Mouse (Mus musculus) left cerebral cortex, adult 18-20 months (tissue): Measurements from ENCODE around the gene Slc38a6. TPM values are rescaled to one million over a fixed set of nuclear protein-coding genes. Genes with fewer than 3 reads are reported as not detected.
A peak's percentile ranks its signal among the peaks of the same experiment; 100 is the strongest.

Experiments
- DNase-seq, 2 experiments: peaks; one replicate each; pipeline ENCODE4 v3.0.0; 2021 to 2022; ENCODE audit warnings: low spot score in 2 of 2, mixed read lengths in 1 of 2
- total RNA-seq, 2 experiments: library from RNA; stranded (reverse); gene quantifications; 2 replicates each; pipeline ENCODE4 v1.2.3; 2021

The Slc38a6 gene
- total RNA-seq, 2 experiments from 2014 or later, result 8.8 to 13.9 TPM

DNA sequence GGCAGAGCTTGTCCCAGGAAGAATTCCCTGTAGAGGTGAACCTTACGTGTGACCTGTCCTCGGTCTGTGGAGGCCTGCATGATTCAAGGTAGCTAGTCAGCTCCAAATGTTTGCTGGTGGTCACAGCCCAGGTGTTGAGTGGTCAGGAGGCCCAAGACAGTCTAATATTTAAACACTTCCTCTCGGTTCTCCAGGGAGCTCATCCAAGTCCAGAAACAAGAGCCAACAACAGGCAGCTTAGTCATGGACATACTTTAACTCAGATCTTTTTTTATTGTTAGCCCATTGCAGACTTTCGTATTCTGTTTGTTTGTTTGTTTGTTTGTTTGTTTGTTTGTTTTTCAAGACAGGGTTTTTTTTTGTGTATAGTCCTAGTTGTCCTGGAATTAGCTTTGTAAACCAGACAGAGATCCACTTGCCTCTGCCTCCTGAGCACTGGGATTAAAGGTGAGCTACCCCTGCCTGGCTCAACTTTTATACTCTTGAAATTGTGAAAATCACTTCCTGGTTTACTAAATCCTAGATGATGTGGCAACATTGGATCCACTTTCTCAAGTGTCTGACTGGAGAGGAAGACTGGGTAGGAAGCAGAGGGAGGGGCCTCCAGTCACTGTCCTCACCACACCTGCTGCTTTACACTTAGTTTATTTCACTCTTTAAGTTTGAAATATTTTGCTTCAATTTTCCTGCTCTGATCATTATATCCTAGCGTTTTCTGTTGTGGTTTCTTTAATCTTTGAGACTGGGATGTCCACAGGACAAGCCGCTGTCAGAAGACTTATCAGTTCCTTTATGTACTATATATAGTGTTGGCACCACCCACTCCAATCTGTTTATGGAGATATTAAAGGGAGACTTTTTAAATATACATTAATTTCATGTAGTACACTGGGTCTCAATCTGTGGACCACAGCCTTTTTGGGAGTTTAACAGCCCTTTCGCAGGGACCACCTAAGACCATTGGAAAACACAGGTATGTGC lies 31.4 kb downstream of the Slc38a6 start:
- no peak for DNase-seq

DNA sequence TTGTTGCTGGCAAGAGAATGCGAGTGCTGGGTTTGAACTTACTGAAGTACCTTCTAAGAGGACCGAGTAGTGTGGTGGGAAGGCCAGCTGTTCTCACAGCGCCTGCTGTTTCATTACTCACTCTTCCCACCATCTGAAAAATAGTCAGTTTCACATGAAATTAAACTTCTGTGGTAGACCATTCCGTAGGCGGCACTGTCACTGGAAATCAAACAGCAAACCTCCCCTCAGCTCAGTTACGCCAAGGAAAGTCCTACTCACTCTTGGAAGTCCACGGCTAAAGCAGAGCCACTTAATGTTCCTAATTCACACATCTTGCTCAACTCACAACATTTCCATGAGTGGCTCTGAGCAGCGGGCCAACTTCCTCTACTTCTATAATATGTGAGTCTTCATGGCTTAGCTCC lies 37.6 kb downstream of the Slc38a6 start:
- peak; percentile 26 to 54 for DNase-seq

GRCm38 (mm10) chr12:73324742-73325141 lies 38.2 kb downstream of the Slc38a6 start:
- DNase-seq, result no peak

GRCm38 (mm10) chr12:73325181-73325580 lies 38.6 kb downstream of the Slc38a6 start:
- no peak for DNase-seq

- no peak for DNase-seq
Observed at GRCm38 (mm10) chr12:73325617-73326016, 39.0 kb downstream of the Slc38a6 start.

DNA sequence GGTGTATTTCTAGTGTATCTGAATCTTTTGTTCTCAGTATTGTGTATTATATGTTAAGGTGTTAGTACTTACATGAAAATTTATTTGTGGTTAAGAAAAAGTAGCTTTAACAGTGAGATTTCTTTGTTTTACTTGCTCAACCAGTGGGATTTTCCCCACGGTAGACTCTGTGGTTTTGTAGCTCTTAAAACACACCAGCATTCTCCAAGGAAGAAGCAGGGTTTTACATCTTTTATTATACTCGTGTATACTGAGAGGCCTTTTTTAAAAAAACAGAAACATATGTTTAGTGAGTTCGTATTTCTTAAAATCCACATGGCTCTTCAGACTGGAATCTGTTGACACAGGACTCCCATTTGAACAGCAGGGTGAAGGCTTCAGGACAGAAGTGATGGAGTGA lies 40.8 kb downstream of the Slc38a6 start:
- no peak for DNase-seq

DNA sequence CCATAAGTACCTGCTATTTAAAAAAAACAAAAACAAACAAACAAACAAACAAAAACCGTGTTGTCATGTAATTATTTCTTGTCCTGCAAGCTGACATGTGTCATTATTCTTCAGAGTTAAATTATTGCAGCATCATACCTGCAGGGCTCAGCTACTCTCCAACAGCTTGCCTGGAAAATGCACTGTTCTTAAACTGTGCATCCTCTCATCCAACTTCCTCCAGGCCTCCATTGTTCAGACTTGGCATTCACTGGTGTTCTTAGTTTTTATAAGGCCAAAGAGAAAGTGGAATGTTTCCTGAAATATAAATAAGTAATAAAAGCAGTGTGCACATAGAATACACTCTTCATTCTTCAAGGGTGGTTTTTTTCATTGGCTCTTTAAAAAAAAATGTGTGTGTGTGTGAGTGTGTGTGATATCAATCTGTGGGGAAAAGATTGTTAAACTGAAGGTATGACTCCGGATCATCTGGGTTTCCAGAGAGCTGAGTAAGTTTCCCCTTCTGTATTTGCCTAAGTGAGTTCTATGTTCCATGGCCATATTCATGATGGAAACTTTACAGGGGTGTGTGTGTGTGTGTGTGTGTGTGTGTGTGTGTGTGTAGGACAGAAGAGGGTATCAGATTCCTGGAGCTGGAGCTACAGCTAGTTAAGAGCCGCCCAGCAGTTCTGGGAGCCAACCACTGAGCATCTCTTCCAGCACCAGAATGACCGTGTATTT lies 42.0 kb downstream of the Slc38a6 start:
- DNase-seq, result no peak

DNA sequence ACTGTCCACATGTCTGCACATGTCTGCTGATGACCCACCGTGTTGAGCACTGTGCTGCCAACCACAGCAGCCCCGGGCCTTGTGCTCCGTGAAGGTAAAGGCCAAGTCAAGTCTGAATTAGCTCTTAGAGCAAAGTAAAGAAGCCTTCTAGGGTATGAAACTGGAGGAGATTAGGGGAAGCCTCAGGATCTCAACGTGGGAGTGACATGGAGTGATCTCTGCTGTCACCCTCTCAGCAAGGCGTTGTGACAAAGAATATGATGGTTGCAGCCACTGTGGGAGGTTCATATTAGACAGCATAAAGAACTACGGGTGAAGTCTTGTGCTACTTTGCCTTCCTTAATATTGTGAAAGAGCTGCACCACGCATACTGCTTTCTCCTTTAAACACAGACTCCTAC lies 43.7 kb downstream of the Slc38a6 start:
- no peak for DNase-seq

DNA sequence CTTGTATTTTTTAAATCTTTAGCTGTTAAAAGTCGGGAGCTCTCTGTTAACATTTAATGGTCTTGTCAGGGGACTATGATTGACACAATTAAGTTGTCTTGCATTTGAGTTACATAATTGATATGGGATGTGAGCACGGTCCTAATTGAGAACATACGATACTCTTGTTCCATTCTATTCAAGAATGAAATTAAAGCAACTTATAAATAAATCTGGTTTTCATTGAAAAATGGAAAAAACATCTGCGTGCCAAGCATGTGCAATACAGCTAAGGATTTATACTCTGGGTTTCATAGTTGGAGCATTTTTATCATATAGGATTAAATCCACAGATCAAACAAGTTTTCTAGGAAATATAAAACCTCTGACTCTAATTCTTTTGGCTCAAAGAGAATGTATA lies 46.1 kb downstream of the Slc38a6 start:
- DNase-seq, result no peak

- no peak for DNase-seq
Observed at GRCm38 (mm10) chr12:73334051-73334551, 47.5 kb downstream of the Slc38a6 start.

DNA sequence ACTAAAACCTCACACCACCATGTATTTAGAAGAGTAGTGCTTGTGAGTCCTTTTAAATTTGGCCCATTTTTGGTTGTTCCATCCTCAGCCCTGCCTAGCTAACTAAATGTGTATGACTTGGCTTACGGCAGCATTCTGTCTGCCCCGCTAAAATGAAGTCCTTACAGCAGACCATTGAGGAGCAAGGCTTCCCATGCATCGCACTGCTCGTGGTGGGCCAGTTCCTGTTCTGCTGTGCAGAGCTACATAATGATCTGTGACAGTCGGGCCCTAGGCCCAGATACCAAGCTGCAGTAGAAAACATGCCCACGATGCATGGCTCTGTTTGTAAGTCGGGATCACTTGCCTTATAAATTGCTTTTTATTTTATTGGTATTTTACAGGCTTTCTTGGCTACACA lies 50.5 kb downstream of the Slc38a6 start:
- DNase-seq, result no peak

DNA sequence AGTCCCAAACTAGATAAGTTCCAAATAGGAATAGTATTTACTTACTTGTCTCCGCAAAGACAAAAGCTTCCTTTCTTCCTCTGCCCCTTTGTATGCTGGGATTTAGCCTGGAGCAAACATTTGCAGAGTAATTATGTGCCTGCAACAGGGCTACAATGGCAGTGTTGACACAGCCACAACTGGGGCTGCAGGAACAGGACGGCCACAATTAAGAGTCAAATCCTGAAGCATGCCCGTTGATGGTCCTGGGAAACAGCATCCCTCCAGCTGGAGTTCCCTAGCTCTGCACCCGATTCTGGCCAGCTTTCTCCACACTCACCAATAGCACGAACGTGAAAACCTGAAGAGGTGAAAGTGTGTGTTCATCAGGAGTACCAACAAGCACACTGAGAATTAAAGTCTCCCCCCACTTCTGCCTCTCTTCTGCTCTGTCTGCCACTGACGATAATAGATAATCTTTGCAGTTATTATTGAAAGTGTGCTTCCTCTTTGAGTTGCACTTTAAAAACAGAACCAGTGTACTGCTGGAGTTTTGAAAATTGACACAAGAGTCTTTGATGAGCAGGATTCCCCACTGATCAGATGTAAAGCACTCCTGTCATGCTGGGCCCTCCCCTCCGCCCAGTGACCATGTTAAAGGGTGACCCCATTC lies 54.2 kb downstream of the Slc38a6 start:
- DNase-seq, result no peak

DNA sequence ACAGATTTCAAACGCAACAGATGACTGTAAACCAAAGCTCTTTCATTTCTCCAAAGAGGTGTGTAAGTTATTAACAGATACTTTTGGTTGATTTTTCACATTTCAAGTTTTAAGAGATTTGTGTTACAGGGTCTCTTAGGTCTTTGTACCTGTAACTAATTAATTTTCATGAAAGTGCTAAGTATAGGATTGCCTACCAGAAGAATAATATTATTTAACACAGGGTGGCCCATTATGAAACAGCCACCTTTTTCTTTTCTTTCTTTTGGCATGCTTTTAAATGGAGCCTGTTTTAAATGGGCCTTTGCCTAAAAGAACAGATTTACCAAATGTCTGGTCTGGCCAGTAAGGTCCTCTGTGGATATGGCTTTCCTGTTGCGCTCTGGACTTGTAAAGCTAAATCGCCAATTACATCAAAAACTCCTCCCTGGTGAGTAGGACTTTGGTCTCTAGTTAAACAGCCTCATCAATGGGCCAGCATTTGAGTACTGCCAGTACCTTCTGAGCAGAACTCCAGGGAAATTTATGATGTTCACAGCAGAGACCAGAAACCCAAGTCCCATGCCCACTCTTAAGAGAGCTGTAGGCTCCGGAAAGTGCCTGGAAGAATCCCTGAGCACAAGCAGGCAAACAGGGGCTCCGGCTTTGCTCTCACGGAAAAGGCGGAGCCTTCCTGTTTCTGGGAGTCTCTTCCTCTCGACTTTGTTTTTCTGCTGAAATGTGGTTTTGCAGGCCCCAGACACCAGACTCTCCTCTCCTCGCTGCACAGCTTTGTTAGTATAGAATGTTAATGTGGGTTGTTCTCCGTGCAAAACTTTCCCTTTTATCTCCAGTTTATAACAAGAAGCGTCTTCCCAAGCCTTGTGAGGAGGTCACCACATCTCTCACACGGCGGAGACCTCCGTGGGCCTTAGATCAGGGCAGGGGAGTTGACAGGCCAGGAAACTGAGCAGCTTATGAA lies 55.4 kb downstream of the Slc38a6 start:
- no peak for DNase-seq

DNA sequence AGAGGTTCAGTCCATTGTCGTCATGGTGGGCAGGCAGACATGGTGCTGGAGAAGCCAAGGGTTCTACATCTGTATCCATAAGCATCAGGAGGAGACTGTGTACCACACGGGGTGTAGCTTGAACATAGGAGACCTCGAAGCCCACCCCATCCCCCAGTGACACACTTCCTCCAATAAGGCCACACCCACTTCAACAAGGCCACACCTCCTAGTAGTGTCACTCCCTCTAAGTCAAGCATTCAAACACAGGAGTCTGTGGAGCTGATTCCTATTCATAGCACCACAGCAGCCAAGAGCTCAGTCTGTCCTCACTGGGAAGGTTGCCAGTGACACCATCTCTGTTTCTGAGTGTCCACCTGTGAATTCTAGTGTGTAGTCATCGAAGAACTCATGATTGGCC lies 57.7 kb downstream of the Slc38a6 start:
- no peak for DNase-seq

DNA sequence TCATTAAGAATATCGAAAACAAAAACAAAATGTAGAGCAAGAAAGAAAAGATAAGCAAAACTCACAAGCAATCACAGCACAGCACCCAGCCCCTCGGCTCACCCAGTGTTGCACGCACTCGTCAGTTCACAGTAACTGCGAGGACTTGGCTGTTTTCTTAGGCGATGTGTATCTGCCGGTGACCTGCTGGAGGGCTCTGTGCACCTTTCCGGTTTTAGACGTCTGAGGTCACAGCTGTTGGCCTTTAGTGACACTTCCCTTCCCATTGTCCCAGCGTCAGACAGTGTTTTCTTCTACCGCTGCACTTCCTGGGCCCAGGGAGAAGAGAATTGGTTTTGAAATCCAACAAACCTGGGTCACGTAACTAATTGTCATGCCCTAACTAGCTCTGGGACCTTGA lies 58.6 kb downstream of the Slc38a6 start:
- DNase-seq, result no peak

GRCm38 (mm10) chr12:73347202-73347601 lies 60.6 kb downstream of the Slc38a6 start:
- DNase-seq, result no peak

DNA sequence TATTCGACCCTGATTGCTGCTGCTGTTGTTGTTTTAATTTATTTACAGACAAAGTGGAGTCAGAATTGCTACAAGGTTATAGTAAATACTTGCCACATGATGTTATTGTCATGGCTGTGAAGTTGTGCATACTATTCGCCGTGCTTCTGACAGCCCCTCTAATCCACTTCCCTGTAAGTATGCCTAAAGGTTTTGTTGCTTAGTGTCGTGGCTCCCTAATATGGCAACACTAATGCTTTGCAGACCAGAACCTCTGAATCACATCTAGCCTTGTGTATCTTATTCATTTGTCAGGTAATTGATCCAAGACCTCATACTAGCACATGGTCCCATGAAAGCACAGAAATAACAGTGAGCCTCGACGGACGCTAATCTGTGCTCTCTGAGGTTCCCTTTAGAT lies 63.9 kb downstream of the Slc38a6 start:
- no peak for DNase-seq

DNA sequence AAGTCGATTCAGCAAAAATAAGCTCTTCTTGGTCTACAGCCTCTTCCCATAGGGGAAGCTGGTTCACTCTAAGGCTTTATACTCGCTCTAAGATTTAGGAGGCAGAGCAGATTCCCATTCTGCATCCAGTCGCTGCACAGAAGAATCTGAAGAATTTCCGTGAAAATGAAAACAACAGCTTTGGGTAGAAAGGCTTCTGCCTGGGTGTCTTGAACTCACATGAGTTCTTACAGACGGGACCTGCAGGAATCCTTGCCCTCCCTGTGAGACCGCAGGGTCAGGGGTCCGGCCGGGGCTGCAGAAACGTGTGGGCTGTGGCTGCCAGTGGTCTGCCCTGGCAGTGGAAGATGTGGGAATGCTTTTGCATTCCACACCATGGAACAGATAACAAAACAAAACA lies 64.4 kb downstream of the Slc38a6 start:
- no peak for DNase-seq

- no peak for DNase-seq
Observed at GRCm38 (mm10) chr12:73351746-73352145, 65.2 kb downstream of the Slc38a6 start.

- DNase-seq, result no peak
Observed at GRCm38 (mm10) chr12:73353362-73353761, 66.8 kb downstream of the Slc38a6 start.
